Mouse (Mus musculus) heart, postnatal 14 days (tissue): ENCODE measurements around the gene Rnaseh2b. TPM values are rescaled to one million over a fixed set of nuclear protein-coding genes. Genes with fewer than 3 reads are reported as not detected.

Experiments used
- DNase-seq, 2 experiments: peaks; one replicate each; pipeline ENCODE4 v3.0.0; 2021 to 2022
- intact Hi-C: fragments of 180-260 bp; cut with DNase I; formaldehyde crosslinking; loops from one replicate; pipeline ENCODE4 v1.15.1; 2025
- long read RNA-seq, 2 experiments: library from polyadenylated mRNA; stranded (forward); transcript quantifications; one replicate each; pipeline ENCODE4 v2.0.0; 2021
- total RNA-seq, 2 experiments: library from RNA; stranded (reverse); gene quantifications; 2 replicates each; pipeline ENCODE4 v1.2.3; 2021

Gene Rnaseh2b
- 10 to 100 TPM; 10.3 to 13.0 TPM for total RNA-seq
- long read RNA-seq, experiment 1, transcript Rnaseh2b-201 (11 exons, 1,494 nt) = major isoform, 9 of 12 reads
- long read RNA-seq, experiment 1, partial matches to known transcripts = 0 of 12 reads
- long read RNA-seq, experiment 1, other reads (novel, unspliced or antisense) = 3 of 12 reads
- long read RNA-seq, experiment 2, transcript Rnaseh2b-201 (11 exons, 1,494 nt) = major isoform, 5 of 10 reads
- long read RNA-seq, experiment 2, partial matches to known transcripts = 0 of 10 reads
- long read RNA-seq, experiment 2, other reads (novel, unspliced or antisense) = 5 of 10 reads

- intact Hi-C loops = no loop called here
- DNase-seq = peak; percentile 13 to 46
Observed at GRCm38 (mm10) chr14:62292488-62293339, at the start of gene Rnaseh2b, which contains the start of gene Dleu7. TSS of gene Rnaseh2b (plus strand) at chr14:62292589. TSS of gene Dleu7 (minus strand) at chr14:62293047.

DNA sequence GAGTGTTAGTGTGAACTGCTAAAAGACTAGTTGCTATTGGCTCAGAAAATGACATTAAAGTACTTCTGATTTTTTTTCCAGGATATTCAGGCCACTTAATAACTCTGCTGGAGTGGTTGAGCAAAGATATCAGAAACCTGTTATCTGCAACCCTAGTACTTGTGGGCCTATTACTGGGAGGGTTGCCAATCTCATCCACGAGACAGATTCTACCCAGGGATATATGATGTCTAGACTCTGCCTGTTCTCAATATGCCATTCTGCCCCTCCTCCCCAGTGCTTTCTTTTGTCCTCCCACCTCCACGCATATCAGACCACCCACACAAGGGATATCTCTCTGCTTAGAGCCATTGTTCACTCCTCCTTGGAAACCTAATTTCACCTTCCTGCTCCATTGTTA is 48.9 kb upstream of the Rnaseh2b start:
- intact Hi-C loops = no loop called here
- no peak for DNase-seq

GRCm38 (mm10) chr14:62245557-62245956 is 46.8 kb upstream of the Rnaseh2b start:
- intact Hi-C loops = no loop called here
- DNase-seq = no peak

GRCm38 (mm10) chr14:62248345-62248744 is 44.0 kb upstream of the Rnaseh2b start:
- no peak for DNase-seq
- intact Hi-C loops = no loop called here

- DNase-seq = no peak
- intact Hi-C loops = no loop called here
Observed at GRCm38 (mm10) chr14:62248796-62249195, 43.6 kb upstream of the Rnaseh2b start.

DNA sequence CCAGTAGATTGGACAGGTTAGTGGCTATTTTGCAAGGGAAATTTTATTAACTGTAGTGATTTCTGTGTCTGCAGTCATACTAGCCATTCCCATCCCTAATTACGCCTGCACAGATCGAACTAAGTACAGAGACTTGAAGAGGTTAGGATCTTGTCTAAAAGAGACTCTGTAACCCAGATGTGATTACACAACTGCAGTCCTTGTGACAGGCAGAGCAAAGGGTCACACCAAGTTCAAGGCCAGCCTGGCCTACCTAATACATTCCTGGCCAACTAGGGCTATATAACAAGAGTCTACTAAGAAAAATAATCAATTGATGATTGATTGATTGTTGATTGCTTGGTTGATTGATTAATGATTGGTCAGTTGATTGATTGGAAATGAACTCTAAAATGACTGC is 43.1 kb upstream of the Rnaseh2b start:
- no peak for DNase-seq
- intact Hi-C loops = no loop called here

DNA sequence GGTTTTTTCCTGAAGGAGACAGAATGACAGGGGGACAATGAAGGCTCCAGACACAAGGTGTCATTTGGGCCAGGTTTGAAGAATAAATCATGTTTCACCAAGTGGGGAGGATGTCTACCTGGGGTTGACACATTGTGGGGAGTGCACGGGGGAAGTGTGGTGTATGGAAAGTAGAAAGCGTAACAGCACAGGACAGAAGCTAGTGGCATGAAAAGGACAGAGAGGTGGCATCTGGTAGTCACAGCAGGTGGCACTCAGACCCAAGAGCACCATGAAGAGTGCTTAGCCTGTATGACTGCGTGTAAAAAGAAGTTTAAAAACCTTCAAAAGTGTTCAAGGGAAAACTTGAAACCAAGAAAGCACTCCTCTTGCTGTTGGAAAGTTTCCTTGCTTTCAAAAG is 42.3 kb upstream of the Rnaseh2b start:
- DNase-seq = no peak
- intact Hi-C loops = loop anchor here (5.0 to 10.0 kb wide), 4 partner anchors 208 to 905 kb away; no protein-coding TSS in a partner anchor

GRCm38 (mm10) chr14:62251999-62252398 is 40.4 kb upstream of the Rnaseh2b start:
- intact Hi-C loops = loop anchor here (1.0 to 10.0 kb wide), 5 partner anchors 205 to 907 kb away; no protein-coding TSS in a partner anchor
- peak; percentile 56 to 73 for DNase-seq

GRCm38 (mm10) chr14:62254371-62254770 is 38.0 kb upstream of the Rnaseh2b start:
- no peak for DNase-seq
- intact Hi-C loops = loop anchor here (5.0 to 10.0 kb wide), 4 partner anchors 212 to 910 kb away; no protein-coding TSS in a partner anchor

DNA sequence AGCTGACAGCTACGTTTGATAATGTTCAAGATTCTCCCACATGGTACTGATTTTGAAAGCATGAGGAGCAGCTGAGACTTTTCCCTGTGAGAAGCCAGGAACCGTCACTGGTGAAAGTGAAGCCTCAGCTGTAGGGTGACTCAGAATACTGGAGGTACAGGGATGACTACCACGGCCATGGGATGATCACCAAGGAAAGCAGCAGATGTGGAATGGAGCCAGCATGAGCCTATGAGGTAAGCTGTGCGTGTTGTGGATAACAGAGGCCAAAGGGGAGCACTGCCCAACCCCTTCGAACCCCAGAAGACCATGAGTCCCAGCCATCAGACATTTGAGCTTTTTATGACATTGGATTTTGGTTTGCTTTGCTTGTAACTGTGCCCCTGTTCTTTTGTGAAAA is 36.3 kb upstream of the Rnaseh2b start:
- intact Hi-C loops = loop anchor here (10.0 kb wide), 1 partner anchor 911 kb away; no protein-coding TSS in a partner anchor

DNA sequence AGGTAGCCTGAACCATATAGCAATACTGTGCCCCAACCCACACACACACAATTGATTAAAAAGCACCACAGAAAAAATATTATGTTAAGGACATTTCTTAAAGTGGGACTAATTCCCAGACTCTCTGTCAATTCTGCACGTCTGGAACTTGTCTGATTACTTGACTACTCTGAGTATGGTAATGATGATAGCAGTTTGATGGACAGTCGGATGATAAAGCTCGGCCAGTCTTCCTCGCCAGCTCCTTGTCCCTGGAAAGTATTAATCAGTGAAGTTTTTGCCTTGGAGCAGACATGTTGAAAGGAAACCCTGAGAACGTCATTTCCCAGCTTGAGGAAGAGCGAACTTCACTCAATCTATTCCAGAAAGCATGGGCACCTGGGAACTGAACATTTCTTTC is 34.3 kb upstream of the Rnaseh2b start:
- intact Hi-C loops = loop anchor here (10.0 kb wide), 1 partner anchor 913 kb away; no protein-coding TSS in a partner anchor
- DNase-seq = no peak

More for the DNA sequence above, 36.3 kb upstream of the Rnaseh2b start:
- DNase-seq = no peak

DNA sequence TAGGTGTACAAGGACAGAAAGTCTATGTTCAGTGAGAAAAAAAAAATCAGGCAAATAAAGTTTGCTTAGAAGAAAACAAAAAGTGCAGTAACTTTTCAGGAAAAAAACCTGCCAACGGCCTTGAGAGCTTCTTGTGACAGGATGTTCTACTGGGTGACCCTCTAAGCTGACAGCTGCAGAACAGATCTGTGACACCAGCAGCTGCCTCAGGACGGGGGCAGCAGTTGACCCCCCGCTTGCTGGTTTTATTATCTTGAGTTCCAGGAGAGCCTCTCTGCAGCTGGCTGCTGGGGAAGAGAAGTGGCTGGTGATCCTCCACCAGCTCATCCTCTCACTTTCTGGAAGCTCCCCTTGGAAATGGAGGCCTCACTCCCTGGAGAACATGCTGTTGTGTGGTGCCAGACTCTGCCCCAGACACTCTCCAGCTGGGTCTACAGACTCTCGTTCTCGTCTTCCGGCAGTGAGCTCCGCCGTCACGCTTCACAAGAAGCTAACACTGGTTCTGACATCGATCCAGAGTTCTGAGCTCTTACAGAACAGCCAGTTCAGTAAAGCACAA is 33.3 kb upstream of the Rnaseh2b start:
- DNase-seq = peak; percentile 19 to 25
- intact Hi-C loops = loop anchor here (10.0 kb wide), 1 partner anchor 914 kb away; no protein-coding TSS in a partner anchor

GRCm38 (mm10) chr14:62270698-62271396 is 21.5 kb upstream of the Rnaseh2b start:
- no peak for DNase-seq
- intact Hi-C loops = no loop called here

DNA sequence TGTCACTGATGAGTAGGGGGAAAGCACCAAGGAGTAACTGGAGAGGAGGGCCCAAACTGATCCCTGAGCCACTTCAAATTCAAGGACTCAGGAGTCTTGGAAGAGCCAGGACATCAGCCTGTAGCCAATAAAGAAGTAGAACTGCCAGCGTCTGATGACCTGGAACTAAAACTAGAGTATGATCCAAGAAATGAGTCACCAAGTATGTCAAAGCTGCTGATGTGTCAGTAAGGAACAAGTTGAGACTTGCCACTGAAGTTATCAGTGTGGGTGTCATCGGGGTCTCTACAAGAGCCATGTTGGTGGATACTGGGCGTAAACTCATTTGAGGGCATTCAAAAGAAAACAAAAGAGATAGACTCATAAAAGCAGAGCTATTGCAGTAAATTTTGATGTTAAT is 18.8 kb upstream of the Rnaseh2b start:
- no peak for DNase-seq
- intact Hi-C loops = no loop called here

DNA sequence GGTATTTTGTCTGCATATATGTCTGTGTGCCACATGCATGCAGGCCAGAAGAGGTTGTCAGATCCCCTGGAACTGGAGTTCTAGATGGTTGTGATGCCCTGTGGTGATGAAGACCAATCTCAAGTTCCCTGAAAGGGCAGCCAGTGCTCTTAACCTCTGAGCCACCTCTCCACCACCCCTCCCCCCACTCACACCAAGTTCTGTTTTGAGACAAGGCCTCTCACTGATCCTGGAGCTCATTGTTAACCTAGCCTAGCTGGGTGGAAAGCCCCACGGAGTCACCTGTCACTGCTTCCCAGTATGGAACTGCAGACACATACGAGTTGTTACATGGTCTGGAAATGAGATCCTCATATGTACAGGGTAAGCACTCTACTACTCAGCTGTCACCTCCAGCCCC is 9.4 kb upstream of the Rnaseh2b start:
- no peak for DNase-seq
- intact Hi-C loops = no loop called here

GRCm38 (mm10) chr14:62288731-62289130 is 3.7 kb upstream of the Rnaseh2b start:
- DNase-seq = no peak
- intact Hi-C loops = no loop called here

DNA sequence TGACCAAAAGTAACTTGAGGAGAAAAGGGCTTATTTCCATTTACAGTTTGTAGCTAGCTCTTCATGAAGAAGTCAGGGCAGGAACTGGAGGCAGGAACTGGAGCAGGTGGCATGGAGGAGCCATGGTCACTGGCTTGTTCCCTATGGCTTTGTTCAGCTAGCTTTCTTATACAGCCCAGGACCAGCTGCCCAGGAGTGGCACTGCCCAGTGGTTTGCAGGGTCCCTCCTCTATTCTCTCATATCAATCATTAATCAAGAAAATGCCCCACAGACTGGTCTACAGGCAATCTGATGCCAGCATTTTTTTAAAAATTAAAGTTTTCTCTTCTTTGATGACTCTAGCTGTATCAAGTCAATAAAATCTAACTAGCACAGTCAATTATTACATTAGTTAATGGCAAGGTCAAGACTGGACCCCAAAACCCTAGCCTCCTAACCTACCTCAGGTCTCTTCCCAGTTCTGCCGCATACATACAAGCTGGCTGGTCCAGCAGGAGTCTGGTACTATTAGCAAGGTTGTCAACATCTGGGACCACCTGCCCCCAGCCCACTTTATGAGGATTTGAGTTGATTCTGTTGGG is 892 bp upstream of the Rnaseh2b start:
- no peak for DNase-seq
- intact Hi-C loops = no loop called here

GRCm38 (mm10) chr14:62292166-62292487 is 262 bp upstream of the Rnaseh2b start:
- no peak for DNase-seq
- intact Hi-C loops = no loop called here

DNA sequence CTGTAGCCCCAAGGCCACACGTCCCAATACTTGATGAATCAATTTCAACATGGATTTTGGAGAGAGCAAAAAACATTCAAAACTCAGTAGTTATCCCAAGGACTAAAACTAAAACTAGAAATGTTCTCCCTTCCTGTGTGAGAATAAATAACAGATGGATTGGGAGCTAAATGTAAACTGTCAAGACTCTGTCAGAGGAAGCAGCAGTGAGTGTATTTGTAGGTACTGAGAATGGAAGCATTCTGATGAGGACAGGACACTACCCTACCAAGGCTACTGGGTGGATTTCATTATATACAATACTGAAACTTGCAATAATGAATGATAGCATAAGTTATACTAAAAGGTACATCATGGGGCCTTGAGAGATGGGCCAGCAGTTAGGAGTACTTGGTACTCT is 6.4 kb downstream of the Rnaseh2b start:
- no peak for DNase-seq
- intact Hi-C loops = no loop called here

DNA sequence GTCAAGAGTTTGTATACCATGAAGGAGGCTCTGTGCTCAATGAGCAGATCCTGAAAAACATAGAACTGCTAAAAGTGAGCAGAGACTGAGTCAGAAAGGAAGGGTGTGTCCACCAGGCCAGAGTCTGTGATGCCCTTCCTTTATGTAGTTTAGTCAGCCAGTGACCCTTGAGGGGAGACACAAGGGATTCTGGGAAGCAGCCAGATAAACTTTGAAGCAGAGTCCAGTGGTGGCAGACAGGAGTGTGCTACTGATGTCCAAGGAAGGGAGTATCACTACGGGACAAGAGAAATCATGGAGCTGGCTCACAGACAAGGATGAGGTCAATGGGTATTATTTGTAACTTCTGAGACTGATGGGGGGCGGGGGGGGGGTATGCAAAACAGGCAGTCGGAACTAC is 7.6 kb downstream of the Rnaseh2b start:
- intact Hi-C loops = no loop called here

More for the DNA sequence above, 7.6 kb downstream of the Rnaseh2b start:
- no peak for DNase-seq
